Mouse (Mus musculus) ES-Bruce4 (cell line): ENCODE data around the gene Cand1.

Experiments used
- CTCF ChIP-seq: IDR thresholded peaks from one replicate; pipeline ENCODE4 v1.8.1; 2011; ENCODE audit warnings: low read depth, low read length
- EP300 ChIP-seq: IDR thresholded peaks from 2 replicates; pipeline ENCODE4 v1.6.1; 2011; ENCODE audit warnings: low read depth, low read length; ENCODE audit not compliant: insufficient read depth
- POLR2A ChIP-seq: IDR thresholded peaks from one replicate; pipeline ENCODE4 v1.8.1; 2011; ENCODE audit warnings: low read length; ENCODE audit not compliant: insufficient read depth

- TF ChIP-seq POLR2A (no peak), CTCF (no peak), EP300 (no peak)
Observed at GRCm38 (mm10) chr10:119161820-119162382, 78.0 kb downstream of the Cand1 start.
